Mouse (Mus musculus): Measurements from ENCODE around the gene Celsr2.

DNA sequence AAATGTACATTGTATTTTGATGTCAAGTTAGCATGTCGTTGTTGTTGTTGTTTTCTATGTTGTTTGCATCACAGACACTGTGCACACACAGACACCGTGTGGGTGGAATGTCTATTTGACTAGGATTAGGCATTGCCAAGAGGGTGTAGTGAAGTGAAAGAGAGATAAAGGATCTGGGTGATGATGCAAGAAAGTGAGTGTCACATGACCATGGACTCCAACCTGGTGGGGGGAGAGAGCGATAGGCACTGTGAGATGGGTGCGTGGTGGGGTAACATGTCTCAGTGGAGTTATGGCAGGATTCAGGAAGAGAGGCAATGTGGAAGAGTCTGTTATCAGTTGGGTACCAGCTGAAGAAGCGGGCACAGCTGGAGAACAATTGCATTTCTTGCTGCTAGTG, 46.6 kb downstream of the Celsr2 start:
- no peak for TF ChIP-seq CTCF (IDR thresholded peaks at IDR 0.05; ENCODE audit: control insufficient read depth, insufficient read depth, low read length)
- no peak for TF ChIP-seq POLR2A (IDR thresholded peaks at IDR 0.05; ENCODE audit: borderline replicate concordance, control insufficient read depth, low read depth, low read length)
